Comparison of ENCODE assay signal across 20 mouse cellular contexts in genomic region chr17:88596068-88596467, GRCm38 (mm10). TPM values are rescaled to one million over a fixed set of nuclear protein-coding genes. Genes with fewer than 3 reads are reported as not detected.
DNase-seq lines count a peak whose midpoint lies in the region; ATAC-seq lines count a peak whose summit lies in the region.
"Had no signal": no experiment of that assay in that cellular context is flagged by ENCODE, and none has a peak within 500 bp of the region (broad histone marks: within the 10 kb centered on the region; RNA-seq: fewer than 3 reads in every experiment).

No protein-coding gene starts in this region.

- no peak for ATAC-seq in CD4-positive, CD25-positive, alpha-beta regulatory T cell, adult 4 months
- no peak for ATAC-seq in kidney, embryonic 15.5 days (replicated peaks; ENCODE audit: low FRiP score)
- ATAC-seq in heart, embryonic 11.5 days (replicated peaks; ENCODE audit: insufficient number of reproducible peaks, low FRiP score, low TSS enrichment) = no peak
- ATAC-seq: inflammation-experienced regulatory T-cells, adult 6 months had no signal

- H3K9ac ChIP-seq in kidney, embryonic 15.5 days = no peak overlapping the region
- H3K9ac ChIP-seq in heart, embryonic 11.5 days (ENCODE audit: low read depth, low read length) = no peak overlapping the region
- H3K9ac ChIP-seq: hindbrain, embryonic 12.5 days had no signal

- WGBS in kidney, embryonic 15.5 days = 73% methylated on average over 4 of the region's 4 CpGs
- 57% methylated on average over 4 of the region's 4 CpGs for WGBS in limb, embryonic 10.5 days
- 73% methylated on average over 4 of the region's 4 CpGs for WGBS in heart, embryonic 11.5 days (ENCODE audit: insufficient replicate concordance)

- 0 out of 2 replicates have a peak overlapping the region, but pooled peaks have one; percentile 86 for H3K4me2 ChIP-seq in kidney, embryonic 15.5 days
- H3K4me2 ChIP-seq in heart, embryonic 11.5 days = no peak overlapping the region

- peaks cover 36% of the 10 kb centered on the region for H3K4me1 ChIP-seq in kidney, embryonic 15.5 days
- H3K4me1 ChIP-seq in limb, embryonic 10.5 days = peaks cover 35% of the 10 kb centered on the region
- peaks cover 13% of the 10 kb centered on the region for H3K4me1 ChIP-seq in heart, embryonic 11.5 days (ENCODE audit: control insufficient read depth, insufficient read depth, low read length)

- H3K27ac ChIP-seq in kidney, embryonic 15.5 days = no peak overlapping the region
- 0 out of 2 replicates have a peak overlapping the region, but pooled peaks have one; percentile 90 for H3K27ac ChIP-seq in limb, embryonic 10.5 days
- H3K27ac ChIP-seq in heart, embryonic 11.5 days (ENCODE audit: low read depth, low read length) = no peak overlapping the region
- H3K27ac ChIP-seq: hindbrain, embryonic 12.5 days had no signal

- intact Hi-C loops in left cerebral cortex, postnatal 4 days (cut with DNase I) = no loop called here

- no peaks in the 10 kb centered on the region for H3K9me3 ChIP-seq in kidney, embryonic 15.5 days (replicated peaks)
- H3K9me3 ChIP-seq in limb, embryonic 10.5 days (replicated peaks) = no peaks in the 10 kb centered on the region
- no peaks in the 10 kb centered on the region for H3K9me3 ChIP-seq in heart, embryonic 11.5 days (replicated peaks; ENCODE audit: control insufficient read depth, low read length)
- H3K9me3 ChIP-seq: heart, embryonic 13.5 days; hindbrain, embryonic 12.5 days had no signal

- no peaks in the 10 kb centered on the region for H3K27me3 ChIP-seq in kidney, embryonic 15.5 days
- no peaks in the 10 kb centered on the region for H3K27me3 ChIP-seq in limb, embryonic 10.5 days (ENCODE audit: low read depth, poor library complexity, severe bottlenecking)
- no peaks in the 10 kb centered on the region for H3K27me3 ChIP-seq in heart, embryonic 11.5 days (ENCODE audit: control insufficient read depth, insufficient read depth, low read length)
- H3K27me3 ChIP-seq: heart, embryonic 13.5 days; hindbrain, embryonic 12.5 days had no signal

- DNase-seq in CD4-positive, CD25-positive, alpha-beta regulatory T cell, adult 2 months (ENCODE audit: low read depth, low spot score) = peak; percentile 13
- DNase-seq in kidney, postnatal 36 days = no peak
- DNase-seq in limb, embryonic 10.5 days (ENCODE audit: low spot score) = no peak
- no peak for DNase-seq in left cerebral cortex, postnatal 4 days
- no peak for DNase-seq in left cerebral cortex, adult 8-10 months (ENCODE audit: low spot score in 2 of 2)
- DNase-seq: adrenal gland, adult 8-10 months; adrenal gland, postnatal 36 days; B cell, adult 2 months; cerebellum, adult 2 months; cerebellum, postnatal 10 days; forebrain, postnatal 0 days; gastrocnemius, postnatal 25 days; heart, adult 2 months; heart, postnatal 36 days had no signal

- H3K36me3 ChIP-seq in kidney, embryonic 15.5 days = no peaks in the 10 kb centered on the region
- H3K36me3 ChIP-seq in limb, embryonic 10.5 days = no peaks in the 10 kb centered on the region
- H3K36me3 ChIP-seq in heart, embryonic 11.5 days (ENCODE audit: control insufficient read depth, insufficient read depth, low read length) = no peaks in the 10 kb centered on the region
- H3K36me3 ChIP-seq: heart, embryonic 13.5 days; hindbrain, embryonic 12.5 days had no signal

- no peak overlapping the region for H3K4me3 ChIP-seq in kidney, embryonic 15.5 days (replicated peaks)
- no peak overlapping the region for H3K4me3 ChIP-seq in limb, embryonic 10.5 days
- no peak overlapping the region for H3K4me3 ChIP-seq in heart, embryonic 11.5 days (ENCODE audit: low read depth, low read length)

RNA-seq across cellular contexts. Expression of gene Ston1, which starts 1.4 kb away (rescaled TPM):
- 1 to 10 TPM; 2.1 to 2.9 TPM for polyA plus RNA-seq in CD4-positive, CD25-positive, alpha-beta regulatory T cell, adult 4 months (2017; shearing (Covaris generic))
- 7.7 and 8.0 TPM in 2 replicates for polyA plus RNA-seq in kidney, embryonic 15.5 days (2015; fragmentation: Nextera tagmentation; extraction: Ambion mirVana)
- polyA plus RNA-seq in limb, embryonic 10.5 days (2016; fragmentation: Nextera tagmentation; extraction: Ambion mirVana) = 2.4 and 3.0 TPM in 2 replicates
- 10 to 100 TPM in 1 of 2 experiments, 1 to 10 TPM in 1; 9.1 to 11.1 TPM for total RNA-seq in left cerebral cortex, postnatal 4 days (2021)
- polyA plus RNA-seq in heart, embryonic 11.5 days (2014; fragmentation: Nextera tagmentation; extraction: Ambion mirVana) = 6.9 and 11.1 TPM in 2 replicates
- 10 to 100 TPM in 2 of 4 experiments, 1 to 10 TPM in 2; 5.9 to 14.1 (median 9.1) TPM for total RNA-seq in left cerebral cortex, adult 8-10 months (2022)
